Mouse (Mus musculus) C2C12 (cell line): ENCODE data around the gene Cyp2d9.

Experiments used
- CEBPB ChIP-seq: IDR thresholded peaks from one replicate; pipeline ENCODE4 v1.6.1; 2011; ENCODE audit warnings: low read depth, mild to moderate bottlenecking, control low read depth, moderate library complexity
- CTCF ChIP-seq: IDR thresholded peaks from one replicate; pipeline ENCODE4 v1.5.1; 2011; ENCODE audit not compliant: control insufficient read depth, insufficient read depth, insufficient read length
- MAX ChIP-seq: IDR thresholded peaks from one replicate; pipeline ENCODE4 v1.6.1; 2011; ENCODE audit warnings: mild to moderate bottlenecking, control low read depth
- MYOG ChIP-seq: IDR thresholded peaks from one replicate; pipeline ENCODE4 v1.6.1; 2011; ENCODE audit not compliant: control insufficient read depth, insufficient read length; ENCODE audit errors: extremely low read depth
- USF1 ChIP-seq: IDR thresholded peaks from one replicate; pipeline ENCODE4 v1.6.1; 2011; ENCODE audit warnings: low read depth, mild to moderate bottlenecking, control low read depth, moderate library complexity

GRCm38 (mm10) chr15:82401516-82401915 is 31.7 kb upstream of the Cyp2d9 start:
- TF ChIP-seq CTCF = no peak
- TF ChIP-seq CEBPB = no peak
- no peak for TF ChIP-seq MYOG
- TF ChIP-seq MAX = no peak
- TF ChIP-seq USF1 = no peak
